Mouse (Mus musculus): ENCODE data around the gene Med9.

DNA sequence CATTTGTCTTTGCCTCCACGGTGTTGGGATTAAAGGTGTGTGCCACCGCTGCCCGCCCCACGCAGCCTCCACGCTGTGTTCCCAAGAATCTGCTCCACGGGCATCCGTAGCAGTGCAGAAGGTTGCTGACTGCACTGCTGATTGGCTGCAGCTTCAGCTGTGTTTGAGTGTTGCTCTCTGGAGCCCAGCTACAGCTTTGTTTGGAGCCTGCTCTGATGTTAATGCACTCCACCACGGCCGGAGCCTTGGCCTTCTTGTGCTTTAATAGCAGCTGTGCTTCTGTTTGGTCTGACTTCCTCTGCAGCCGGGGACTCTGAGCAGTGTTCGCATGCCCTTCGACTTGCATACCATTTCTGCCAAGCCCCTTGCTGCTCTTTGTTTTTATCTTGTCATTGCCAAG is 14.1 kb upstream of the Med9 start:
- no peak for TF ChIP-seq CTCF (IDR thresholded peaks at IDR 0.05; ENCODE audit: control insufficient read depth, insufficient read depth, insufficient read length)
- TF ChIP-seq MYOG (IDR thresholded peaks at IDR 0.05; ENCODE audit: control insufficient read depth, extremely low read depth, insufficient read length), result no peak
- TF ChIP-seq USF1 (IDR thresholded peaks at IDR 0.05; ENCODE audit: low read depth), result no peak
- no peak for TF ChIP-seq MAX (IDR thresholded peaks at IDR 0.05)
- no peak for TF ChIP-seq FOSL1 (IDR thresholded peaks at IDR 0.05; ENCODE audit: insufficient read depth, low read length, poor library complexity, severe bottlenecking)
- TF ChIP-seq MYOD1 (IDR thresholded peaks at IDR 0.05; ENCODE audit: control insufficient read depth, insufficient read length, low read depth), result no peak
